Mouse (Mus musculus) lung, postnatal 14 days (tissue): ENCODE measurements around the gene Bcor.
A peak's percentile ranks its signal among the peaks of the same experiment; 100 is the strongest.

Experiments used
- DNase-seq: peaks from one replicate; pipeline ENCODE4 v3.0.0; 2021

Gene Bcor

GRCm38 (mm10) chrX:12159981-12160656 is at the start of gene Bcor:
Gene Bcor (minus strand): TSS chrX:12160355.
- peak; percentile 66 for DNase-seq

GRCm38 (mm10) chrX:12202951-12203350 is 42.8 kb upstream of the Bcor start:
- no peak for DNase-seq

GRCm38 (mm10) chrX:12201111-12201510 is 41.0 kb upstream of the Bcor start:
- no peak for DNase-seq

GRCm38 (mm10) chrX:12195234-12195919 is 35.2 kb upstream of the Bcor start:
- DNase-seq = no peak

GRCm38 (mm10) chrX:12192343-12192742 is 32.2 kb upstream of the Bcor start:
- no peak for DNase-seq

- no peak for DNase-seq
These were observed 29.4 kb upstream of the Bcor start for GRCm38 (mm10) chrX:12189511-12189910.

GRCm38 (mm10) chrX:12175198-12175960 is 15.2 kb upstream of the Bcor start:
- DNase-seq = no peak

GRCm38 (mm10) chrX:12170128-12170527 is 10.0 kb upstream of the Bcor start:
- DNase-seq = no peak

- DNase-seq = peak; percentile 35
These were observed 4.7 kb upstream of the Bcor start for GRCm38 (mm10) chrX:12164591-12165529.

GRCm38 (mm10) chrX:12159534-12159881 is 647 bp downstream of the Bcor start:
- DNase-seq = no peak

- DNase-seq = peak; percentile 51
These were observed 1.2 kb downstream of the Bcor start for GRCm38 (mm10) chrX:12158821-12159533.

GRCm38 (mm10) chrX:12158244-12158820 is 1.8 kb downstream of the Bcor start:
- DNase-seq = peak; percentile 78

GRCm38 (mm10) chrX:12157331-12157930 is 2.7 kb downstream of the Bcor start:
- peak; percentile 61 for DNase-seq

- peak; percentile 43 for DNase-seq
These were observed 4.3 kb downstream of the Bcor start for GRCm38 (mm10) chrX:12155842-12156291.

GRCm38 (mm10) chrX:12155068-12155840 is 4.9 kb downstream of the Bcor start:
- DNase-seq = no peak

GRCm38 (mm10) chrX:12153141-12154095 is 6.7 kb downstream of the Bcor start:
- peak; percentile 23 for DNase-seq

- DNase-seq = no peak
These were observed 7.9 kb downstream of the Bcor start for GRCm38 (mm10) chrX:12151996-12152904.
